Mouse (Mus musculus) retina, adult 2 months (tissue): ENCODE data around the gene Shroom3.

Source experiments
- DNase-seq: peaks from one replicate; pipeline ENCODE4 v3.0.0-alpha.2; 2012; ENCODE audit warnings: low read depth, low spot score

The Shroom3 gene

DNA sequence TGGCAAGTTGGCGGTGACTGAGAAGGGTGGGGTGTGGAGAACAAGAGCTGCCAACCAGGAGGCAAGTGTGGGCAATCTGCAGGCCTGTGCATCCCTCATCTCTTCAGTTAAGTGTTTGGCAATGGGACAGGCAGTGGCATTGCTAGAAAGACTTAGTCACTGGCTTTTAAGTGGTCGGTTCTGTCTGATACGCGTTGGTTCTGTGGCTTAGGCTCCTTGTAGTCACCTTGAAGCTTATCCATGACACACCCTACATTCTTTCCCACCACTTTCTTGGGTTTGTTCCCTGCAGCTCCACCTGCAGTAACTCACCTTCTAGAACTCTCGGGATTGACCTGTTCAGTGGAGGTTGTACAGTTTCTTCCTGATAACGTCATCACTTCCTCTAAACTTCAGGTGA, 166.5 kb downstream of the Shroom3 start:
- no peak for DNase-seq

DNA sequence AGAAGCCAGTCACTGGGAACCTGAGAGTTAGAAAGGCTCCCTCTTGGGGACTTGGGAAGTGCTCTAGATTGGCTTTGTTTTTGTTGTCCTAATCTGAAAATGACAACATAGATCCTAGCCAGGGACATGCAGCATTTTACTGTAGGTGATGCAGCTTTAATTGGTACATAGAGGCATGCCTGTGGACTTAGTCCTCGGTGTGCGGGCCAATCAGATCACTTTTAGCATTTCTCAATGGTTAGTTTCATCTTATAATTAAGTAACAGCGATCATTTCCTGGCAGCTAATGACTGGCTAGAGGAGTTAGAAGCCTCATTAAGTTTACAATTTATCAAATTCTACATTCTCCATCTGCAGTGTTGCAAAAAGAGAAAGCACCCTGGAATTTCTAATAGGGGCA, 167.7 kb downstream of the Shroom3 start:
- no peak for DNase-seq

DNA sequence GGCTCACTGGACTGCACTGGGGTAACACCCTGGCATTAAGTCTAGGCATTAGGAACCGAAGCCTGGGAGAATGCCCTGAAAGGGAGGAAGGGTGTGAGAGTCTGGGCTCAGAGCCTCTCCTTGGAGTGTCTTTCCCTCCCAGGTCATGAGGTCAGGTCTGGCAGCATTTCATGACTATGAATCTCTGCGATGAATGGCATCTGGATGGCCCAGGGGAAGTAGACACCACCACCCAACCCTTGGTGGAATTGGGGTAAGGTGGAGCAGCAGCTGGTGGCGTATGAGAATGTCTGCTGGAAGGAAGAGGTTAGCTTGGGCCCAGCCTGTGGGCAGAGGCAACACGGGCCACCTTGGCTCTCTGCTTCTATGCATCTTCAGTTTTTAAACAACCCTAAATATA, 171.7 kb downstream of the Shroom3 start:
- no peak for DNase-seq

DNA sequence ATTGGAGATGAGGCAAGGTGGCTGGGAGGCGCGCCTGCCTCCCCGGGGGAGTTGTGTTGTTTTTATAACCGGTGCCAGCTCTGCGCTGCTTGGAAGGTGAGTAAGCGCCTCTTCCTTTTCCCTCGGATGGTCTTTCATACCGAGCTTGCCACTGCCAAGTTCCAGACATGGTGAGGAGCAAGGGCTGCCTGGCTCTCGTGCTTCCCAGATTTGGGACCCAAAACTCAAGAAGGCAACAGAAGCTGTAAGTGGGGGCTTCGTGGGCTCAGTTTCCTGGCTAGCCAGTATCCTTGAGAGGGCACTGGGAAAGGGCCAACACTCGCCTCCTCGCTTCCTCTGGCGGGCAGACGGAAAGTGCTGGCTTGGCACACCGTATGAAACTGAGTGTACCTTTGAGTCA, 173.1 kb downstream of the Shroom3 start:
- no peak for DNase-seq

DNA sequence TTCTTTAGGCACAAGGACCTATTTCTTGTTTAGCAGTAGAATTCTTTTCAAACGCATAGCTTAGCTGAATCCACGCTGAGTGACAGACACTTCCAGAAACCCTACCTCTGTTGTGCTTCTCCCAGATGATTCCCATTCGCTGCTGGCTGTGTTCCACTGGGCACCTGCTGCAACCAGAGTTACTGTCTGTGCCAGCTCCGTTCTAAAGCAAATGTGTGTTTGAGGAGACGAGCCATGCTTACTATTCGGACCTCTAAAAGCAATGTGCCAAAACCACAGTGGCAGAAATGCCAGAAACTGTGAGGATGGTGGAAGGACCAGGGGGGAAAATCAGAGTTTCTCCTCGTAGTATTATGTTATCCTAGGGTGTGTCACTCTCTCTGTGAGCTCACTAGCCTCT, 173.9 kb downstream of the Shroom3 start:
- DNase-seq = no peak

DNA sequence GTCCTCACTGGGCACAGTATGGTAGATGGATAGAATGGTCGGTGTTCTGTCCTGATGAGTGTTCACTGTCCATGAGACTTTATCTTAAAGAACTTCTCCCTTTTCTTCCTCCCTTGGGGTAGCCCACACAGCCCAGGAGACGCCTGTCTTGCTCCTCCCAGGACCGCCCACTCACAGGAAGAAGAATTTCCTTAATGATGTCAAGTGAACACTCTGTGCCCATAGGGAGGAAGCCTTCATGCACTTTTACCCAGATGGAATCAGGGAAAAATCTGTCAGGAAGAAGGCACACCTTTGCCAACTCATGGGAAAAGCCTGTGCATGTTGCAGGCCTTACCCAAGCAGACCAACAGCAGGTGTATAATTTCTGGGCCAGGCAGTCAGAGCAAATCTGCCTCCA, 174.9 kb downstream of the Shroom3 start:
- DNase-seq = no peak

DNA sequence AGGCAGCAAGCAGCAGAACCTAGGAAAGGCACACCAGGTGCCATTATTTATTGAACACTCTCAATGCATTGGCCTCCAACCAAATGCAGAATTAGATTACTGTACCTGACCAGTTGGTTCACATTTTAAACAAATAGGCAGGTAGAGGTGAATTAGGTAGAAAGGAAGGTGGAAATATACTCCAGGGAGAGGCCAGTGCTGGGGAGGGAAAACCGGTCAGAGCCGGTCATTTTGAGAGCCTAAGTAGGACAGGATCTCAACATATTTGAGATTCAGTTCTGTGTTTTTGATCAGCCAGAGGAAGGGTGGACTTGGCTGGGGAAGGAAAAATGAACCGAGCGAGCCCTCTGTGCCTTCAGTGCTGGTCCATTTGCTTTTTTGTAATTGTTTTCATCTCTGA, 175.3 kb downstream of the Shroom3 start:
- no peak for DNase-seq

DNA sequence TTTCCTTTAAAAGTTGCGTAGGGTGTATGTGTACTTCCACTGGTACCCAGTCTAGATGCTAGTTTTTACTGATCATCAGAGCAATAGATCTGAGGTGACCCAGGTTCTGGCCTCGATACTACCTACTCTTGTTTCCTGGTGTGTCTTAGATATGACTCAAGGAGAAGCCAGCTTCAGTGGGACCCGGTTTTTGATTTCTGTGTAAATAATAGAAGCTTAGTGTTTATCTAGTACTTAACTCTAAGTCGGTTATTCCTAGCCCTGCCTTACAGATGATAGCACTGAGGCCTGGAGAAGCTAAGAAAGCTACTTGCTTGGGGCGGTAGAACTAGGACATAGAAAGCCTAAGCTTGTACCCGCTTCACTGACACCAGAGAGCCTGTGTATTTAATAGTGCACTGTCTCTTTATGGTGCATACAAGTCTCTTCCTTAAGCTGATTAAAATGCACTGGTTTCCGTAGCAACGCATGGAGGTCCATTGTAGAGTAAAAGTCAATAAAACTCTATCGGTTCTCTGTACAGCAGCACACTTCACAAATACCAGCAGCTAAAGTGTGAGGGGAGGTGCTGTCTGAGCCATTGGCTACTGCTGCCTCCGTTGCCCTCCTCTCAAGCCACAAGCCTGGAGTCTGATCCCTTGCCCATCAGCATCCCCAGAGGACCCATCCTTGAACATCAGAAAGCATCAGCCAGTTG, 178.3 kb downstream of the Shroom3 start:
- DNase-seq = no peak

DNA sequence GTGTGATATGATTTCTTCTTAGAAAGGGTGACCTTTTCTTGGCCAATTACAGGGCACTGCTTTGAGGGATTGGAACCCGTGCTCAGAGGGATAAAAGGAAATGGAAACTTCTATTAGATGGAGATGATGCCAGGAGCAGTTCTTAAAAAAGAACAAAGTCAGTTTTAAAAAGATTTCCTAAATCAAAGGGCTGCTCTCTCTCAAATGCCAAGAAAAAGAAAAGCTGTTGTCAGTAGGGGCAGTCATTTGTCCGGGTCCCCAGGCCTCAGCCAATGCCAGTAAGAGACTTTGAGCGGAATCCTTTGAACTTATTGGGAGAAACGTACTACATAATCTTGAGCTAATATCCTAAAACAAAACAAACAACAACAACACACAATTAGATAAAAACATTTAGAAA, 181.9 kb downstream of the Shroom3 start:
- DNase-seq = no peak

DNA sequence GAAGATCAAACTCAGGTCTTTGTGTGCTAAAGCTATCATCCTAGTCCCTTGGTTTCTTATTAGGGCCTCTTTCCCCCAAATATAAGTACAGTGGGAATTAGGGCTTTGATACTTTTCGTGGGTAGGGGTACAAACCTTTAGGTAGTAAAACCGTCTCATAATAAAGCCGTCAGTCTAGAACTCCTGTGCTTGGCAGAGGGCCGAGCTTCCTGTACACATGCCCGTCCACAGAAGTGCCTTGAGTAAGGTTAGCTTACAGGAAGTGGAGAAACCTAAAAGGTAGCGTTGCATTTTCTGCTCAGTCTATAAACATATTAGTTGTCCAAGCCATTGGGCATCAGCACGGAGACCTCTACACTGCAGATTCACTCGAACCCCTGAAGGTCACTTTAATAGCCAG, 183.3 kb downstream of the Shroom3 start:
- DNase-seq = no peak

DNA sequence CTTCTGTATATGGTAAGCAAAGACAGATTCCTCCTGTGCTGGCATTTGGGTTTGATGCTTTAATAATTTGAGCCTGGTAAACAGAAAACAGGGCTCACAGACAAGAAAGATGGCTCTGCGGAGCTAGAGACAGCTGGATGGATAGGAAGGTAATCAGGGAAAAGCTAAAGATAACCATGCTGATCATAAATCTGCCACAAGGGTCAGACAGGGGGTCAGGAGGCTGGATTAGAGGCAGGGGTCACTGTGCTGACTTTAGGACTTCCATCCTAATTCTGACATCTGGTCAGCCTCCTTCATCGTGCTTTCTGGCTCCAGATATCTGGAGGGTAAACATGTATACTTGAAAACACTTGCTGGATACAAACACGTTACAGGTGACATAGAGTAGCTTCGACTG, 184.0 kb downstream of the Shroom3 start:
- DNase-seq = no peak

DNA sequence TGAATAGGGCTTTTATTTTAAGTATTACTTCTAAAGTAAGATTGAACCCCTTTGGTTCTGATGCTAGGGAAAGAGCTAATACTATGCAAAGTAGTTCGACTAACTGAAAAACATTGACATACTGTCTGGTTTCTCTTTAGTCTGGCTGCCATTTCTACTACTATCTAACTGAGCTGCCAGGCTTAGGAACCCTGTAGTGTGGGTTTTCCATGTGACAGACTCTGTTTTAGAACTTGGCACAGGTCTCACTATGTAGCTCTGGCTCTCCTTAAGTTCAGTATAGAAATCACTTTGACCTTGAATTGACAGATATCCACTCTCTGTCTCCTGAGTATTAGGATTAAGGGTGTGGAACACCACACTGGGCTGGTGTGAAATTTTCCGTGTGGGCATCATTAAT, 185.0 kb downstream of the Shroom3 start:
- no peak for DNase-seq

DNA sequence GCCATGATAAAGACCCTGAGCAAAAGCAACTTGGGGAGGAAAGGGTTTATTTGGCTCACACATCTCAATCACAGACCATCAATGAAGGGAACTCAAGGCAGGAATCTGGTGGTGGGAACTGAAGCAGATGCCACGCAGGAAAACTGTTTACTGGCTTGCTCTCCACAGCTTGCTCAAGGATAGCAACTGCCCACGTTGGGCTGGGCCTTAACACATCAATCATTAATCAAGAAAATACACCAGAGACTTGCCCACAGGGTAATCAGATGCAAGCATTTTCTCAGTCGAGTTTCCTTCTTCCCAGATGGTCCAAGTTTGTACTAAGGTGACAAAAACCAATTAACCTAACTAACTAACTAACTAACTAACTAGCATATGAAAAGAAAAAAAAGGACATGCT, 187.8 kb downstream of the Shroom3 start:
- no peak for DNase-seq

DNA sequence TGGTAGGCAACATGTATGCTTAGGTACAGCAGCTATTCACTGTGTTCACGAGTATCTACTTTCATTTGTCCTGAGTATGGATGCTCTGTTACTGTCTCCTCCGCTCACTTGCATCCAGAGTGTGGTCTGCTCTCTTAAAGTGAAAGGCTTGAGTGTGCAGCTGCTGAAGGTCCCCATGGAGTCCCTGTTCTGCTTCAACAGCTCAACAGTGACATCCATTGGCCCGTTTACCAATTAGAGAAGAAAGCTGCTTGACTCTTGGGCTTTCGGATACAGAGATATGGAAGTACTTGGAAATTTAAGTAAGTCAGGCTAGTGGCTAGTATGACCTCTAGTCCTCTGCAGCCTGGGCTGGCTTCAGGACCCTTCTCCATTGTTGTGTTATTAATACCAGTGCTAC, 188.9 kb downstream of the Shroom3 start:
- DNase-seq = no peak

DNA sequence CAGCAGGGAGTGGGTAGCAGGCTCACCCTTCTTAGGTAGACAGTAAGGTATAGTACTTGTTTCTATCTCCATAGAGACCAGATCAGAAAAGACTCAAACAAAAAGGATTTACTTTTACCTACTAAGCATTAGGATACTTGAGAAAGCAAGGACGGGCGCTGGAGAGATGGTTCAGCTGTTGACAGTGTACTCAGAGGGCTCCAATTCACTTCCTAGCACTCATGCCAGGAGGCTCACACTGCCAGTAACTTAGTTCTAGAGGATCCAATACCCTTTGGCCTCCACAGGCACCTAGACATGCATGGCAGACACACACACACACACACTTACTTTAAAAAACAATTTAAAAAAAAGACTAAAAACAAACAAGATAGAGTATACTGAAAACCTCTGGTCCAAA, 189.8 kb downstream of the Shroom3 start:
- DNase-seq = no peak

DNA sequence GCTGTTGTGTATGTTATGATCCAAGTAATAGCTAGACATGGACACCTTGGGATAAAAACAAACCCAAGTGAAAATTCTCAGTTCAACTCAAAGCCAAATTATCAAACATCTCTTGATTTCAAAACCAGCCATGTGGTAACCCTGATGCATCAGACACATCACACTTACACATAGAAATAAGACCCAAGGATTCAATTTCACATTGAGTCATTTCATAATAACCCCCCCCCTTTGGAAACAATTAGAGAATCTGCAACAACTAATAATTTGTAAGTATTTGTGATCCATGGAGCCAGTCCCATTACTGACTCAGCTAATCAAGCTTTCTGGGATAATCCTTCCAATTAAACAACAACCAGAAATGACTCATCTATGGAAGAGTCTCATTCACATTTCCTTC, 190.3 kb downstream of the Shroom3 start:
- no peak for DNase-seq

DNA sequence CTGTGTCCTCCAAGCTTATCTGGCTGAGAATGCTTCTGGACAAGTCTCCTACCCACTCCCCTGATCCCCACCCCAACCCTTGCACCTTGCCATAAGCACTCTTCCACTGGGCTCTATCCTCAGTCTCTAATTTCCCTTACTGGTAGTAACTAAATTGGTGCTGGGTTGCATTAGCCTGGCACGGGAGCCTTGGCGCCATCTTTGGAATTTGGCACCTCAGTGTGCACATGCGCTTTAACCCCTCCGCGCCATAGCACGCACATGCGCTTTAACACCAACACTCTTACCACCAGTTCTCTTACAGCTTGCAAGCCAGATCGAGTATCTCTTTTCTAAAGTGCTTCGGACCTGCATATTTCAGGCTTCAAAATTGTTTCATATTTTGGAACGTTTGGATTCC, 192.6 kb downstream of the Shroom3 start:
- no peak for DNase-seq

DNA sequence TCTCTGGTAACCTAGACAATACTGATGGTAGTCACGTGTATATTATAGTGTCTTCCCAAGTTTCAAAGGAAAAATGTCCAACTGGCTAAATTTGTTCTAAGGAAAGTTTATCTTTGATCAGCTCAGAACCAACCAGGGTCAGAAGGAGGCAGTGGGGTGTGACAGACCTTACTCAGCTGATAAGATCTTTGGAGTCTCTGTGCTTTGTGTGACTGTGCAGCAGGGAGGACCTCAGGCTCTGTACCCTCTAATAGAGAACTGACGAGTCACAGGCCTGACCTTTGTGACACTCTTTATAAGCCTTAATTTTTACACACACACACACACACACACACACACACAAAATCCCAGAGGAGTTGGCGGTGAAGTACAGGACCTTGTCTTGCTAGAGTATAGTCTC, 193.9 kb downstream of the Shroom3 start:
- no peak for DNase-seq

DNA sequence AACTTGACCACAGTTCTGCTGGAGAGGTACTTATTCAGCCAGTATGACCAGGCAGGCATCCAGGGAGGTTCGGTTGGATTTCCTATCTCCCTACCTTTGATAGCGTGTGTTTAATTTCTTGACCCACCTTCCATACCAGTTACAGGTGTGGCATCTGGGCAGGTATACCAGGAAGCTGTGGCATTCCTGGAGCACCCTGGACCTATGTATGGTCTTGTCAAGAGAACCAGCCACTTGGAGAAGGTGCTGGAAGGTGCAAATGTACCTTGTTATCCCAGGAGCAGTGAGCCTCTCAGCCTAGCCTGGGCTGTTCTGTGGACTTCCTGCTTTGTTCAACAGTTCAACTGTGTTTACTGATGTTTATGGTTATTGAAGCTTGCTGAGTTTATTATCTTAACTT, 197.2 kb downstream of the Shroom3 start:
- DNase-seq = no peak

DNA sequence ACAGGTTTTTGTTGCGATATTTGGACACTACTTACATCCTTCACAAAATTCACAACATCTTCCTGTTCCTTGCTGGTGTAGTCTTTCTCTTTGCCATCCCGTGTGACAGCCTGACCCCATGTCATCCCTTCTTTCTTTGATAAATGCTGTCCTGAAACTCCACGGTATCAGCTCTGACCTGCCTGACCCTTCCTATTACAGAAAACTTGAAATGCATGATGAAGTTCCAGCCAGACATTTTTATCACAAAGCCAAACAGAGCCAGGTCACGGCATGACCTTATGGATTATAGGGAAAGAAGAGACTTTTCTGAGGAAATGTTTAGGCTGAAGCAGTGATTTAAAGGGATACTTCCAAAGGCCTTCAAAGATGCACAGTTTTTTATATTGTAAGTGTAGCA, 197.7 kb downstream of the Shroom3 start:
- DNase-seq = no peak

DNA sequence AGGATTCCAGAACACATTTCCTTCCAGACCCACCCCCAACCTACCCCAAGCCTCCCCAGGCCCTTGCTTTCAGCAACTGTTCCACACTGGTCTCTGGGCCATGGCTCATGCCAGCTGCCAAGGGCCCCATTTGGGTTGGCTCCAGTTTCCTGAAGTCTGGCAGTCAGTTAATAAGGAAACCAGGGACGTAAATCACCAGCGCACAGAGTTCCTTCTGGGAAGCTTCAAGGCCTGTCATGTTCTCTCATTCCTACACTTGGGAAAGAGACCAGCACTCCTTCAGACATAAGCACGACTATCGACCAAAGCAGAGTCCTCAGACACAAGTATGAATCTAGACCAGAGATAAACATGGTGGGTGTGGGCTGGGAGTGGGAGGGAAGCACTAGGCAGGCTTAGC, 202.9 kb downstream of the Shroom3 start:
- no peak for DNase-seq

DNA sequence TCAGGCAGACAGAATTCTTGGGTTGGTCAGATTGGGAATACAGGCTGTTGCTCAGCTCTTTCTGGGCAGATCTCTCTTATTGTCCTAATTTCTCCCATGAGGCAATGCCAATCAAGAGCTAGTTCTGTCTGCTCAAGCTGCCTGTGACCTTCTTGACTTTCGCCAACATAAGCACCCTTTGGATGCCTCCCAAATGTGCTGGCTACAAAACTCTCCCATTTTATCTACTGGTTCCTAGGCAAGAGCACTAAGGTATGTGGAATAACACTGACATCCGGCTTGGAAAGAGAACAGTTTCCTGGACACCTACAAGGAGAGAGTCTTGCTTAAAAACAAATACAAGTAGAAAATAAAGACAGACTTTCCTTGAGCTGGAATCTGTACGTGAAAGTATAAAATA, 204.3 kb downstream of the Shroom3 start:
- DNase-seq = no peak

DNA sequence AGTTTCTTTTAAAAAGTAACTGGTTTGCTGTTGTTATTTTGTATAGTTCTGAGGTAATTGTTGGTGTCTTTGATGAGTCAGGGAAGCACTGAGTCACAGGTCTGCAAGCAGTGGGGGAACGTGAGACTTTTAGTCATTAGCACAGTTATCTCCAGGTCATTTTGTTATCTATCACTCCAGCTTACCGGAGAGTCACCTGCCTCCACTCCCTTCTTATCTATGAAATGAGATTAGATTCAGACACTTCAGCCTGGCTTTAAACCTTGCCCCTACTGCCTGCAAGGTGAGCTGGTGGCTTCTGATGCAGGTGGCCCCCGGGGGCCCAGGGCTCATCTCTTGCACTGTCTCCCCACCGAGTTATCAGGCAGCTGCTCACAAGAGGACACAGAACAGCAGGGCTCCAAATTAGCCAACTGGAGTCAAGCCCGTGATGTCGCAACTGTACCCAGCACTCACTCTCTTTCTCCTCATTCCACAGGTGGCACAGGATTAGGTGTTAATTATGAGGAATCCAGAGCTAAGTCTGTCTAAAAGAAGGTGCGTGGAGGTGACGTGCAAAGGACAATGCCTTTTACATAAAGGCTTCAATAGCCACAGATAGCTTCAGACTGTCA, 205.5 kb downstream of the Shroom3 start:
- DNase-seq = no peak

DNA sequence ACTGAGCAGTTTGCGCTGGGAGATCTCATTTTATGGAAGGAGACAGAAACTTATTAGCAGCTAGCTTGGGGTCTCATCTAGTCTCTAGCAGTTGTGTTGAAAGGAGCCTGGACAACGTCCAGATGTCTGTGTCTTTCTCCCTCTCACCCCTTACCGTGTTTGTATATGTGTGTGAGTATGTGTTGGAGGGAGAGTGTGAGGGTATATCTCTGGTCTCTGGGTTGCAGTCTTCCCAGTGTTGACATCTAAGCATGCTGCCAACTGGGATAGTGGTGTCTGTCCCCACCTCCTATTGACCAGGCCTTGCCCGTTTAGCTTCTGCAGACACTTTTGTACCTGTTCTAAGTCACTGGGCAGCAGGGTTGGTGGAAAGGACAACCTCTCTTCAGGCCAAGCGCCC, 207.7 kb downstream of the Shroom3 start:
- no peak for DNase-seq
